Mouse (Mus musculus) ES-Bruce4 (cell line): Measurements from ENCODE around the gene Gss.

Experiments
- CTCF ChIP-seq: IDR thresholded peaks from one replicate; pipeline ENCODE4 v1.8.1; 2011; ENCODE audit warnings: low read depth, low read length
- POLR2A ChIP-seq: IDR thresholded peaks from one replicate; pipeline ENCODE4 v1.8.1; 2011; ENCODE audit warnings: low read length; ENCODE audit not compliant: insufficient read depth

- no peak for TF ChIP-seq CTCF
- TF ChIP-seq POLR2A = no peak
These were observed 934 bp downstream of the Gss start for GRCm38 (mm10) chr2:155591676-155592075.
